Mouse (Mus musculus): ENCODE measurements at regions not wholly inside any gene's neighbourhood (a gene's known extent, or its start where the extent isn't known, plus 50 kb on each side); places are given as distances from the start of the nearest gene placed in this dataset.
A peak's percentile ranks its signal among the peaks of the same experiment; 100 is the strongest.

GRCm38 (mm10) chr13:99097606-99098545 lies 86.7 kb upstream of the Zfp366 start:
- DNase-seq (ENCODE audit: low spot score), result no peak

GRCm38 (mm10) chr13:99096837-99097236 lies 87.8 kb upstream of the Zfp366 start:
- DNase-seq (ENCODE audit: low spot score), result no peak

GRCm38 (mm10) chr13:99095006-99095405 lies 89.6 kb upstream of the Zfp366 start:
- no peak for DNase-seq (ENCODE audit: low spot score)

- DNase-seq (ENCODE audit: low spot score), result no peak
These were observed 90.4 kb upstream of the Zfp366 start for GRCm38 (mm10) chr13:99094221-99094620.

GRCm38 (mm10) chr13:99093269-99093668 lies 91.4 kb upstream of the Zfp366 start:
- DNase-seq (ENCODE audit: low spot score), result peak; percentile 51

- no peak for DNase-seq (ENCODE audit: low spot score)
These were observed 92.2 kb upstream of the Zfp366 start for GRCm38 (mm10) chr13:99092279-99092930.

- DNase-seq (ENCODE audit: low spot score), result no peak
These were observed 92.9 kb upstream of the Zfp366 start for GRCm38 (mm10) chr13:99091562-99092278.

GRCm38 (mm10) chr13:99090361-99090760 lies 94.3 kb upstream of the Zfp366 start:
- DNase-seq (ENCODE audit: low spot score), result no peak

- no peak for DNase-seq (ENCODE audit: low spot score)
These were observed 96.3 kb upstream of the Zfp366 start for GRCm38 (mm10) chr13:99088285-99088684.

- DNase-seq (ENCODE audit: low spot score), result no peak
These were observed 95.0 kb upstream of the 1700024P04Rik start for GRCm38 (mm10) chr13:99079331-99079761.

GRCm38 (mm10) chr13:99078643-99079042 lies 94.3 kb upstream of the 1700024P04Rik start:
- DNase-seq (ENCODE audit: low spot score), result no peak

- no peak for DNase-seq (ENCODE audit: low spot score)
These were observed 92.8 kb upstream of the 1700024P04Rik start for GRCm38 (mm10) chr13:99077039-99077749.

GRCm38 (mm10) chr13:99075467-99075866 lies 91.1 kb upstream of the 1700024P04Rik start:
- DNase-seq (ENCODE audit: low spot score), result no peak

GRCm38 (mm10) chr13:99071821-99072414 lies 87.6 kb upstream of the 1700024P04Rik start:
- no peak for DNase-seq (ENCODE audit: low spot score)

- DNase-seq (ENCODE audit: low spot score), result no peak
These were observed 87.0 kb upstream of the 1700024P04Rik start for GRCm38 (mm10) chr13:99071413-99071812.

- no peak for DNase-seq (ENCODE audit: low spot score)
These were observed 85.4 kb upstream of the 1700024P04Rik start for GRCm38 (mm10) chr13:99069767-99070166.

GRCm38 (mm10) chr13:99067504-99067903 lies 83.1 kb upstream of the 1700024P04Rik start:
- DNase-seq (ENCODE audit: low spot score), result no peak

GRCm38 (mm10) chr13:99063431-99063830 lies 79.1 kb upstream of the 1700024P04Rik start:
- DNase-seq (ENCODE audit: low spot score), result no peak

- DNase-seq (ENCODE audit: low spot score), result no peak
These were observed 78.6 kb upstream of the 1700024P04Rik start for GRCm38 (mm10) chr13:99062936-99063335.

- DNase-seq (ENCODE audit: low spot score), result no peak
These were observed 74.0 kb upstream of the 1700024P04Rik start for GRCm38 (mm10) chr13:99058131-99058970.

All from T-cell, adult 2 months (primary cell).